Mouse (Mus musculus) ES-E14 (cell line): ENCODE results near the gene Gm36176. TPM values are rescaled to one million over a fixed set of nuclear protein-coding genes. Genes with fewer than 3 reads are reported as not detected.

Experiments
- DNase-seq: peaks from one replicate; pipeline ENCODE4 v3.0.0-alpha.2; 2013; ENCODE audit warnings: low read depth, low spot score
- H3K27ac ChIP-seq: 2 replicates; pipeline ENCODE4 v1.5.1; 2012; ENCODE audit warnings: low read depth, mild to moderate bottlenecking, low read length, moderate library complexity, mixed read lengths; ENCODE audit not compliant: poor library complexity, insufficient read depth, severe bottlenecking
- H3K36me3 ChIP-seq: 2 replicates; pipeline ENCODE4 v1.6.1; 2012; ENCODE audit warnings: mild to moderate bottlenecking, low read length, moderate library complexity, mixed read lengths; ENCODE audit not compliant: control insufficient read depth, poor library complexity, insufficient read depth, severe bottlenecking
- H3K4me1 ChIP-seq, 2 experiments: fragments of 150-350 bp in 1 of 2; sonication (generic) in 1 of 2; 2 replicates each; pipeline ENCODE4 v1.6.1; 2012; ENCODE audit warnings: low read length in 2 of 2, mild to moderate bottlenecking in 1 of 2, mixed read lengths in 1 of 2; ENCODE audit not compliant: control insufficient read depth in 2 of 2, insufficient read depth in 2 of 2, poor library complexity in 1 of 2
- H3K4me3 ChIP-seq, 2 experiments: fragments of 150-350 bp in 1 of 2; sonication (generic) in 1 of 2; 2 replicates each; pipeline ENCODE4 v1.5.1; 2012; ENCODE audit warnings: low read length in 2 of 2, low read depth in 1 of 2, mild to moderate bottlenecking in 1 of 2, mixed read lengths in 1 of 2; ENCODE audit not compliant: insufficient read depth in 1 of 2, poor library complexity in 1 of 2, severe bottlenecking in 1 of 2
- H3K9ac ChIP-seq: 2 replicates; pipeline ENCODE4 v1.6.1; 2012; ENCODE audit warnings: low read depth, mild to moderate bottlenecking, low read length, mixed read lengths; ENCODE audit not compliant: poor library complexity, insufficient read depth, severe bottlenecking
- H3K9me3 ChIP-seq: fragments of 150-350 bp; sonication (generic); 2 replicates; pipeline ENCODE4 v1.6.1; 2012; ENCODE audit warnings: low read depth, mild to moderate bottlenecking, low read length; ENCODE audit not compliant: control insufficient read depth, insufficient read depth
- CHD2 ChIP-seq: IDR thresholded peaks from 2 replicates; pipeline ENCODE4 v1.6.1; 2014; ENCODE audit warnings: mild to moderate bottlenecking, low read depth, low read length, inconsistent platforms
- HCFC1 ChIP-seq: IDR thresholded peaks from 2 replicates; pipeline ENCODE4 v1.6.1; 2012; ENCODE audit warnings: low read length, inconsistent platforms, borderline replicate concordance; ENCODE audit not compliant: insufficient read depth
- MAFK ChIP-seq: IDR thresholded peaks from 2 replicates; pipeline ENCODE4 v1.6.1; 2014; ENCODE audit warnings: mild to moderate bottlenecking, low read depth, low read length, inconsistent platforms; ENCODE audit not compliant: insufficient read depth
- ZC3H11A ChIP-seq: IDR thresholded peaks from 2 replicates; pipeline ENCODE4 v1.6.1; 2012; ENCODE audit warnings: low read depth, mild to moderate bottlenecking, inconsistent platforms, low read length, borderline replicate concordance
- ZNF384 ChIP-seq: IDR thresholded peaks from 2 replicates; pipeline ENCODE4 v1.6.1; 2012; ENCODE audit warnings: low read depth, low read length, inconsistent platforms
- in situ Hi-C, 2 experiments: fragments of 600-800 bp; cut with MboI; formaldehyde crosslinking; loops; one replicate each; pipeline ENCODE4 v1.15.1; 2025; ENCODE audit warnings: low sequenced_read_pairs in 2 of 2, inconsistent platforms in 1 of 2; ENCODE audit not compliant: unreplicated experiment in 2 of 2
- total RNA-seq: library from RNA; depleted of rRNA; stranded (reverse); fragments of 300-350 nt; gene quantifications from 2 replicates; pipeline ENCODE4 v1.2.3, GENCODE M21; 2012

The Gm36176 gene
- total RNA-seq, 1 experiment: not detected

- no peak for TF ChIP-seq ZC3H11A
- no peak for TF ChIP-seq CHD2
- TF ChIP-seq ZNF384: no peak
- TF ChIP-seq HCFC1: no peak
- no peak for TF ChIP-seq MAFK
- no peak within 1 kb of the TSS for H3K4me3 ChIP-seq
- DNase-seq: no peak
- no peak within 1 kb of the TSS for H3K27ac ChIP-seq
- H3K4me1 ChIP-seq: no peaks in the 10 kb centered on the region
- no peaks in the 10 kb centered on the region for H3K9me3 ChIP-seq
- in situ Hi-C loops: no loop called here
- H3K9ac ChIP-seq: no peak within 1 kb of the TSS
- no peaks in the 10 kb centered on the region for H3K36me3 ChIP-seq
These were observed 19.7 kb upstream of the Gm36176 start, which contains the start of gene Krtap10-4 for GRCm38 (mm10) chr10:77826951-77827350. TSS of gene Krtap10-4 (minus strand) at chr10:77827095.

- 0 out of 2 replicates have a peak within 1 kb of the TSS, but pooled peaks have one; percentile 21 for H3K9ac ChIP-seq
These were observed 11.0 kb upstream of the Gm36176 start, which contains the start of gene Krtap10-10 for GRCm38 (mm10) chr10:77835647-77836046. TSS of gene Krtap10-10 (plus strand) at chr10:77835947.

GRCm38 (mm10) chr10:77839006-77839405 is 7.6 kb upstream of the Gm36176 start:
- TF ChIP-seq ZC3H11A (no peak), HCFC1 (no peak), CHD2 (no peak), ZNF384 (no peak), MAFK (no peak)
- H3K4me1 ChIP-seq: no peaks in the 10 kb centered on the region
- in situ Hi-C loops: no loop called here
- H3K27ac ChIP-seq: no peak overlapping the region
- no peaks in the 10 kb centered on the region for H3K9me3 ChIP-seq
- no peaks in the 10 kb centered on the region for H3K36me3 ChIP-seq
- no peak overlapping the region for H3K9ac ChIP-seq
- no peak for DNase-seq
- no peak overlapping the region for H3K4me3 ChIP-seq

More at GRCm38 (mm10) chr10:77835647-77836046, 11.0 kb upstream of the Gm36176 start, which contains the start of gene Krtap10-10:
- Histone ChIP-seq H3K36me3 (no peaks in the 10 kb centered on the region), H3K9me3 (no peaks in the 10 kb centered on the region), H3K4me3 (peak within 1 kb of the TSS in 1 of 2 experiments; percentile 25; a peak in 1 of 4 replicates), H3K4me1 (no peaks in the 10 kb centered on the region), H3K27ac (no peak within 1 kb of the TSS)
- DNase-seq: no peak
- TF ChIP-seq ZC3H11A (no peak), HCFC1 (no peak), ZNF384 (no peak), CHD2 (no peak), MAFK (no peak)
- in situ Hi-C loops: no loop called here

- Histone ChIP-seq H3K4me3 (no peak overlapping the region), H3K9me3 (no peaks in the 10 kb centered on the region), H3K27ac (no peak overlapping the region), H3K36me3 (no peaks in the 10 kb centered on the region), H3K9ac (no peak overlapping the region), H3K4me1 (peaks cover 0 to 6% of the 10 kb centered on the region in 2 experiments; a peak in 1 of 4 replicates)
- TF ChIP-seq ZC3H11A (no peak), ZNF384 (no peak), MAFK (no peak), HCFC1 (no peak), CHD2 (no peak)
- DNase-seq: no peak
- in situ Hi-C loops: no loop called here
These were observed 358 bp downstream of the Gm36176 start for GRCm38 (mm10) chr10:77846961-77847360.

- H3K36me3 ChIP-seq: no peaks in the 10 kb centered on the region
- no peaks in the 10 kb centered on the region for H3K9me3 ChIP-seq
- TF ChIP-seq HCFC1 (no peak), MAFK (no peak), ZC3H11A (no peak), CHD2 (no peak), ZNF384 (no peak)
- no peak for DNase-seq
- H3K27ac ChIP-seq: no peak overlapping the region
- H3K4me1 ChIP-seq: peaks cover 0 to 6% of the 10 kb centered on the region in 2 experiments; a peak in 1 of 4 replicates
- H3K9ac ChIP-seq: no peak overlapping the region
- H3K4me3 ChIP-seq: no peak overlapping the region
- in situ Hi-C loops: no loop called here
These were observed 935 bp downstream of the Gm36176 start for GRCm38 (mm10) chr10:77847538-77847937.
